Mouse (Mus musculus): ENCODE measurements around the gene Zbtb18. TPM values are rescaled to one million over a fixed set of nuclear protein-coding genes. Genes with fewer than 3 reads are reported as not detected.

Zbtb18 gene
- polyA plus RNA-seq, 1 experiment = 54.3 TPM

DNA sequence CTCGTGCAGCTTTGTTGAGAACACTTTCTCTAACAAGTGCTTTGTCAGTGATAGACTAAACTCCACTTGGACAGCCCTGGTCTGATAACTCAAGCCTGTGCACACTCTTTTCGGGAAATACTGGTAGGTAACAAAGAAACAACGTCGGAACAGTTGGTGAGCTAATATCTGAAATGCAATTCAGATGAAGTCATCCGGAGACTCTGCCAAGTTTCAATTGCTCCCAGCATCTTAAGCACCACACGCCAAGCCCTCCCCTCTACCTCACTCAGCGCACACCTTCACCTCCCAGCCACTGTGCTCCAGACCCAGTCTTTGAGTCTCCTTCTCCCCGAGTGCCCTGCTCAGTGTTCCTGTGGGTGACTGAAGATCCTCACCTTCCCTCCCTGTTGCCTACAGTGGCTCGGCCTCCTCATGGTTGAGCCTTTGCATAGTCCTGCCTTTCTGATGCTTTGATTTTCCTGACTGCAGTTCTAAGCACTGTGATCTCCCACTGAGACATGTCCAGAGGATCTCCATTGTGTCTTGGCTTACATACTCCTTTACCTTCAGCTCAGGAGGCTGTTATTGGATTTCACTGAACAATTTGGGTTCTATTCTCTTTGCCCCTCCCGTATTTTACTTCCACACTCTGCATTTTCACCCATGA is 37.3 kb downstream of the Zbtb18 start:
- Histone ChIP-seq H3ac (ENCODE audit: control insufficient read depth, insufficient read length) (no peak overlapping the region), H3K4me2 (ENCODE audit: low read depth) (no peak overlapping the region), H3K79me2 (ENCODE audit: control insufficient read depth, insufficient read depth) (no peaks in the 10 kb centered on the region), H3K27me3 (ENCODE audit: control insufficient read depth, insufficient read depth, insufficient read length) (peaks cover 3% of the 10 kb centered on the region), H3K4me3 (no peak overlapping the region), H3K36me3 (ENCODE audit: control insufficient read depth, insufficient read depth) (no peaks in the 10 kb centered on the region)
- TF ChIP-seq SRF (IDR thresholded peaks at IDR 0.05; ENCODE audit: control insufficient read depth, insufficient read length, low read depth) (no peak), CEBPB (IDR thresholded peaks at IDR 0.05; ENCODE audit: insufficient read depth, poor library complexity, severe bottlenecking) (no peak), REST (IDR thresholded peaks at IDR 0.05; ENCODE audit: insufficient read depth, insufficient read length) (no peak), MYOG (IDR thresholded peaks at IDR 0.05; ENCODE audit: control insufficient read depth in 1 of 3, insufficient read depth in 1 of 3, insufficient read length in 2 of 3, low read depth in 2 of 3) (no peak), POLR2AphosphoS2 (IDR thresholded peaks at IDR 0.05; ENCODE audit: insufficient read length, low read depth) (no peak), TCF3 (IDR thresholded peaks at IDR 0.05; ENCODE audit: insufficient read length, low read depth) (no peak), POLR2A (IDR thresholded peaks at IDR 0.05; ENCODE audit: insufficient read length, low read depth) (no peak), USF1 (IDR thresholded peaks at IDR 0.05; ENCODE audit: low read depth) (no peak), TCF12 (IDR thresholded peaks at IDR 0.05; ENCODE audit: insufficient read depth, poor library complexity, severe bottlenecking) (no peak)

DNA sequence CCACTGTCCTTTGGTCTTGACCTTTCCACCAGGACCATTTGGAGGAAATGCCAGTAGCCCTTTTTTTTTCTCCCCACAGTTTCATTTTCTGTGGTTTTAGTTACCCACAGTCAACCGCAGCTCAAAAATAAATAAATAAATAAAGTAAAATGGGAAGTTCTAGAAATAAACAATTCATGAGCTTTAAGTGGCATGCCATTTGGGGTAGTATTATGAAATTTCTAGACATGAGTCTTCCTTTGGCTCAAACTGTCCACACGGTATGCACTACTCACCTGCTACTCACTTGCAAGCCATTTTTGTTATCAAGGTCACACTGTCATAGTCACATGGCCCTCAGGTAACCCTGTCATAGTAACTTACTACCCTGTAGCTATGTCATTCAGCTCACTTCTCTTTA is 41.5 kb downstream of the Zbtb18 start:
- no peak overlapping the region for H3ac ChIP-seq (ENCODE audit: control insufficient read depth, insufficient read length)
- no peak overlapping the region for H3K4me2 ChIP-seq (ENCODE audit: low read depth)
- peaks cover 13% of the 10 kb centered on the region for H3K27me3 ChIP-seq (ENCODE audit: control insufficient read depth, insufficient read depth, insufficient read length)
- TF ChIP-seq POLR2A (IDR thresholded peaks at IDR 0.05; ENCODE audit: insufficient read length, low read depth) (no peak), MAX (IDR thresholded peaks at IDR 0.05; ENCODE audit: low read depth) (no peak)
- H3K4me3 ChIP-seq = no peak overlapping the region
- no peaks in the 10 kb centered on the region for H3K79me2 ChIP-seq (ENCODE audit: control insufficient read depth, insufficient read depth)
- no peaks in the 10 kb centered on the region for H3K36me3 ChIP-seq (ENCODE audit: control insufficient read depth, insufficient read depth)

DNA sequence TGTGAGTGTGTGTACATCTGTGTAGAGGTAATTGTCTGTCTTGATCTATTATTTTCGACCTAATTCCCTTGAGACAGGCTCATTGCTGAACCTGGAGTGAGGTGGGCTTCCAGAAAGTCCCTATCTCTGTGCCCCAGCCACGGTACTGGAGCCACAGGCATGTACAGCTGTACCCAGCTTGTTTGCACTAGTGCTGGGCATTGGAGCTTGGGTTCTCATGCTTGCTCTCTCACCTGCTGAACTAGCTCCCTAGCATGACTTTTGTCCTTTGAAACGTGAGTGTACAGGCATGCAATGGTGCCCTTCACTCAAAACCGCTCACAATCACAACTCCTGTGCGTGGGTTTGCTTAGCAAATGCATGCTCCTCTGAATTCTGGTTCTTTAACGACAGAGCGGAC is 42.1 kb downstream of the Zbtb18 start:
- Histone ChIP-seq H3K27me3 (ENCODE audit: control insufficient read depth, insufficient read depth, insufficient read length) (peaks cover 13% of the 10 kb centered on the region), H3K4me3 (no peak overlapping the region), H3K36me3 (ENCODE audit: control insufficient read depth, insufficient read depth) (no peaks in the 10 kb centered on the region), H3K4me2 (ENCODE audit: low read depth) (no peak overlapping the region), H3ac (ENCODE audit: control insufficient read depth, insufficient read length) (no peak overlapping the region), H3K79me2 (ENCODE audit: control insufficient read depth, insufficient read depth) (no peaks in the 10 kb centered on the region)
- TF ChIP-seq CEBPB (IDR thresholded peaks at IDR 0.05; ENCODE audit: insufficient read depth, poor library complexity, severe bottlenecking) = no peak
- no peak for TF ChIP-seq SRF (IDR thresholded peaks at IDR 0.05; ENCODE audit: control insufficient read depth, insufficient read length, low read depth)
- TF ChIP-seq POLR2A (IDR thresholded peaks at IDR 0.05; ENCODE audit: insufficient read length, low read depth) = no peak
- TF ChIP-seq TCF12 (IDR thresholded peaks at IDR 0.05; ENCODE audit: insufficient read depth, poor library complexity, severe bottlenecking) = no peak
- no peak for TF ChIP-seq MYOG (IDR thresholded peaks at IDR 0.05; ENCODE audit: control insufficient read depth in 1 of 3, insufficient read depth in 1 of 3, insufficient read length in 2 of 3, low read depth in 2 of 3)
- TF ChIP-seq POLR2AphosphoS2 (IDR thresholded peaks at IDR 0.05; ENCODE audit: insufficient read length, low read depth) = no peak
- TF ChIP-seq E2F4 (IDR thresholded peaks at IDR 0.05; ENCODE audit: insufficient read depth) = no peak
- TF ChIP-seq MYOD1 (IDR thresholded peaks at IDR 0.05; ENCODE audit: control insufficient read depth in 1 of 3, insufficient read length in 2 of 3, low read depth in 2 of 3) = no peak
- no peak for TF ChIP-seq TCF3 (IDR thresholded peaks at IDR 0.05; ENCODE audit: insufficient read length, low read depth)
- TF ChIP-seq REST (IDR thresholded peaks at IDR 0.05; ENCODE audit: insufficient read depth, insufficient read length) = no peak
- TF ChIP-seq MAX (IDR thresholded peaks at IDR 0.05; ENCODE audit: low read depth) = no peak
- no peak for TF ChIP-seq USF1 (IDR thresholded peaks at IDR 0.05; ENCODE audit: low read depth)

DNA sequence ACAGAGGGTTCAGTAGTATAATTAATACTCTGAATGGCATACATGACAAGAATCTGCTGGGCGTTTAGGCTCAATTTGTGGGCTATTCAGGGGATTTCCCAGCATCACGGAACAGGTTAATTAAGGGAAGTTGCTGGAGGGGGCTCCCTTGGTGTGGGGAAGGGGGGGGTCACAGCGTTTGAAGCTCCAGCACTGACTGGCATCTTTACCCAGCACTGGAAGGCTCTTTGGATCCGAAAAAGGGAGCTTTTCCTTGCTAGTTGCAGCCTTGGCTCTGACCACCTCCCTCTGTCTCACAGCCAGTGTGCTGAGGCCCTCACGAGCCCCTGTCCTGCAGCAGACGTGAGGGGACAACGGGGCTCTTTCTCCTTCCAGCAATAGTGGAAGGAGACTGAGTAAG is 42.5 kb downstream of the Zbtb18 start:
- Histone ChIP-seq H3K27me3 (ENCODE audit: control insufficient read depth, insufficient read depth, insufficient read length) (peaks cover 13% of the 10 kb centered on the region), H3K4me3 (no peak overlapping the region), H3K36me3 (ENCODE audit: control insufficient read depth, insufficient read depth) (no peaks in the 10 kb centered on the region), H3ac (ENCODE audit: control insufficient read depth, insufficient read length) (no peak overlapping the region), H3K79me2 (ENCODE audit: control insufficient read depth, insufficient read depth) (no peaks in the 10 kb centered on the region), H3K4me2 (ENCODE audit: low read depth) (no peak overlapping the region)
- TF ChIP-seq TCF3 (IDR thresholded peaks at IDR 0.05; ENCODE audit: insufficient read length, low read depth) = no peak
- no peak for TF ChIP-seq E2F4 (IDR thresholded peaks at IDR 0.05; ENCODE audit: insufficient read depth)
- TF ChIP-seq POLR2AphosphoS2 (IDR thresholded peaks at IDR 0.05; ENCODE audit: insufficient read length, low read depth) = no peak
- no peak for TF ChIP-seq TCF12 (IDR thresholded peaks at IDR 0.05; ENCODE audit: insufficient read depth, poor library complexity, severe bottlenecking)

DNA sequence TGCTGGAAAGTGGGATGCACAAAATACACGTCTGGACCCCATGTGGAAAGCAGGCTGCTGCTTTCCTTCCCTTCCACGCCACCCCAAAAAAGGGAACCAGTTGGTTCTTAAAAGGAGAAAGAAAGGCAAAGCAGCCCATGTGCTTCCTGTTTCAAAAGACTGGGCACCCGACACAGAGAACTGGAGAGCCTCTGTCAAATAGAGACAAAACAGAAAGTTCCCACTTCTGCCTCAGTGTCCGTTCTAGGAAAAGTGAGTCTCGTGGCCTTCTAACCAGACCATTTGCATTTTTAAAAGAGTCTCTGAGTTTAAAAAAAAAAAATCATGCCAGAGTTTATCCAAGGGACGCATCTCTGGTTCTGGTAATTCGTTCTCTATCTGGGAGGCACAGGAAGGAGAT is 47.7 kb downstream of the Zbtb18 start:
- Histone ChIP-seq H3K4me3 (no peak overlapping the region), H3ac (ENCODE audit: control insufficient read depth, insufficient read length) (no peak overlapping the region), H3K27me3 (ENCODE audit: control insufficient read depth, insufficient read depth, insufficient read length) (peaks cover 6% of the 10 kb centered on the region), H3K79me2 (ENCODE audit: control insufficient read depth, insufficient read depth) (no peaks in the 10 kb centered on the region), H3K4me2 (ENCODE audit: low read depth) (no peak overlapping the region), H3K36me3 (ENCODE audit: control insufficient read depth, insufficient read depth) (no peaks in the 10 kb centered on the region)
- TF ChIP-seq TCF3 (IDR thresholded peaks at IDR 0.05; ENCODE audit: insufficient read length, low read depth) (no peak), MAX (IDR thresholded peaks at IDR 0.05; ENCODE audit: low read depth) (no peak), E2F4 (IDR thresholded peaks at IDR 0.05; ENCODE audit: insufficient read depth) (no peak), REST (IDR thresholded peaks at IDR 0.05; ENCODE audit: insufficient read depth, insufficient read length) (no peak), POLR2A (IDR thresholded peaks at IDR 0.05; ENCODE audit: insufficient read length, low read depth) (no peak), POLR2AphosphoS2 (IDR thresholded peaks at IDR 0.05; ENCODE audit: insufficient read length, low read depth) (no peak), CEBPB (IDR thresholded peaks at IDR 0.05; ENCODE audit: insufficient read depth, poor library complexity, severe bottlenecking) (no peak), SRF (IDR thresholded peaks at IDR 0.05; ENCODE audit: control insufficient read depth, insufficient read length, low read depth) (no peak), MYOG (IDR thresholded peaks at IDR 0.05; ENCODE audit: control insufficient read depth in 1 of 3, insufficient read depth in 1 of 3, insufficient read length in 2 of 3, low read depth in 2 of 3) (no peak), TCF12 (IDR thresholded peaks at IDR 0.05; ENCODE audit: insufficient read depth, poor library complexity, severe bottlenecking) (no peak), MYOD1 (IDR thresholded peaks at IDR 0.05; ENCODE audit: control insufficient read depth in 1 of 3, insufficient read length in 2 of 3, low read depth in 2 of 3) (no peak), USF1 (IDR thresholded peaks at IDR 0.05; ENCODE audit: low read depth) (no peak)
